Mouse (Mus musculus) spleen, adult 12 weeks (tissue): Measurements from ENCODE around the gene Bcl7a.
A peak's percentile ranks its signal among the peaks of the same experiment; 100 is the strongest.

Source experiments
- DNase-seq: peaks from one replicate; pipeline ENCODE4 v3.0.0; 2022; ENCODE audit warnings: low spot score

The Bcl7a gene

DNA sequence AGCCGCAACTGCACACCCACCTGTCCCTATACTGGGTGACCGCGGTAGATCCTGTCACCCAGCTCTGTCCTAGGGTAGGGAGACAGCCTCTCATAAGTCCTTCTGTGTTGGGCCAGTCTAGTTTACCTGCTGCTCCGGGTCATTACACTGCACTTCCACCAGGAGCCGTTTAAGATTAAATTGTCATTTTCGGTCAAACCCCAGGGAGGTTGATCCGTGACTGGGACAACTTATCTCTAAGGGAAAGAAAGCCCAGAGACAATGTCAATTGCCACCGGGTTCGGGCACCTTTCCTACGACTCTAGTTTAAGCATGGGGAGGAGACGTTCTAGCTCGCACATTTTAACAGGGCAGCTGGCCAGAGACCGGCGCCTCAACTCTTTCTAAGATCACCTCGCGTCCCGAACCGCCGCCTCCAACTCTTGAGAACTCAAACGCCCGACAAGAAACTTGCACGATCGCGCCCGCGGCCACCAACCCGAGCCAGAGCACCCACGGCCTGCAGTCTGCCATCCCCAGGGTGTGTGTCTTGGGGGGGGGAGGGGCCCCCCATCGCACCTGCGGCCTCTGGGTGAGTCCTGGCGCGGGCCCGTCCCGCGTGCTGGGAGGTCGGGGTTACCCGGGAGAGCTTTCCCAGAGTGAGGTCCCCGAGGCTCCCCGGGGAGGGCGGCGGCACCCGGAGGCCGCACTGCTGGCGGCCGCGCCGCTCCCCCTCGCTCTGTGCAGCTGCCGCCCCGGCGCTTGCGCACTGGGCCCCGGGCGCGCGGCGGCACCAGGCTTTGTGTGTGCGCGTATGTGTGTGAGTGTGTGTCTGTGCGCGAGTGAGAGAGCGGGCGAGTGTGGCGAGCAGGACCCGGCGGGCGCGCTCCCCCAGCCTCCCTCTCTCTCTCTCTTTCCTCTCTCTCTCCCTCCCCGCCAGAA, at the start of gene Bcl7a:
Gene Bcl7a (plus strand): TSS at position 128 of the 921 bp plus-strand sequence.
- DNase-seq = peak; percentile 75

DNA sequence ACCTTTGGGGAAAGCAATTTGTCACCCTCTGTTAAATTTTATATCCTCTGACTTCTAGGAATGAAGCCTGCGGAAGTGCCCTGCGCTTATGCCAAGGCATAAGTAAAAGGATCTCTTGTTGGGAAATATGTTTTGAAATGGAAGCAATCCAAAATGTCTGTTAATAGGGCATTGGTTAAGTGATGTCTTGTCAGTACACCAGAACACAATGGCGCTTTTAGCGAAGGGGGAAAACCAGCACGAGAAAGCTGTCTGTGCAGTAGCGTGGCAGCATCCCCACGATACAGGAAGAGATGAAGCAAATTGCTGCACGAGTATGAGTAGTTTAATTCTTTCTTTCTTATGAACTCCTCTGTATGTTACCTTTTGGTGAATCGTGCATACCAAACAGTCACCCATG, 49.0 kb upstream of the Bcl7a start:
- no peak for DNase-seq

DNA sequence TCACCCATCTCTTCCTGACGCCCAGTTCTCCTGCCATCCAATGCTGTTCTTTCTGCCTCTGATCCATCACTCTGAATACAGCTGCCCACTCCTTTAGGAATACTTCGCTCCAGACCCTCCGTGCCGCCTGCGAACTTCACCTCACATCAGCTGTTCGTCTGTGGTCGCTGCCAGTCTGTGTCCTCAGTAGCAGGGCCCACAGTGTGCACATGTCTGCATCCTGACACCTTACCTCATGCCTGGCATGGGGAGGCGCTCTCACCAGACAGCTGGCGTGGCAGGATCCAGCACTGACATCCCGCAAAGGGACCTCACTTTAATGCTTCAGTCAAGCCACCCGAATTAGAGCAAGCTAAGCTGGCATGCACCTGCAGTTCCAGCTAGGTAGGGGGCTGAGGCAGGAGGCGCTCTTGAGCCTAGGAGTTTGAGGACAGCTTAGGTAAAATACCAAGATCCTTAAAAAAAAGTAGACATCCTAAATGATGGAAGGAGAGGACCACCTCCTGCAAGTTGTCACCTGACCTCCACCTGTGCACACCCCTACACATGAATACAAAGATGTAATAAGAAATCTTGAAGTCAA, 47.3 kb upstream of the Bcl7a start:
- no peak for DNase-seq

DNA sequence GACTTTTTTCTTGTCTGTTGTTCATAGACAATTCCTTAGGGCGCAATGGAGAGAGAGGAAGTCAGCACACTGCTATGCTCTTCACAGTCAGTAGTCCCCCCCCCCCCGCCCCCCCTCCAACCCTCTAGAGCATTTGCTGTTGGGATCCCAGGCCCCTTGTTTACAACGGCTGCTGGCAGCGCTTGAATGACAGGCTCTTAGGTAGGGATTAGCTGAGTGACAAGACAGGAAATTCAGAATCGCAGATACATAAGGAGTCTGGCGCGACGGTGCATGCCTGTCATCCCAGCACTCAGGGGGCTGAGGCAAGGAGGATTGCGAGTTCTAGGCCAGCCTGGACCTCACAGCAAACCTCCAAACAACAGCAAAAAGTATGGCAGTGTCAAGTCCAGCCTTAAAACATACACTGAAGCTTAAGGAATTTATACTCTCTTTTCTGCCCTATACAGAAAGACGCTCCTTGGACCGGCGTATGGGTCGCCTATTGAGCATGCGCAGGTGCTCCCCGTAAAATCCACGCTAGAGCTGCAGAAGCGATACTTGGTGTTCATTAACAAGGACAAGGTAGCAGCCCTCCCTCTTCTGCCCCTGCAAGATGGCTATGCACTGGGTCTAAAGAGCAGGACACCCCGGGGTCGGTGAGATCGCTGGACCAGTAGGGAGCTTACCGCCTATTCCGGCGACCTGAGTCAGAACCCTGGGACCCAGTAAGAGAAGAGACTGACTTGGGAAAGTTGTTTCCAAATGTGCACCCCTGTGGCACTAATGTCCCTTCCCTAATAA, 46.5 kb upstream of the Bcl7a start:
- DNase-seq = no peak

DNA sequence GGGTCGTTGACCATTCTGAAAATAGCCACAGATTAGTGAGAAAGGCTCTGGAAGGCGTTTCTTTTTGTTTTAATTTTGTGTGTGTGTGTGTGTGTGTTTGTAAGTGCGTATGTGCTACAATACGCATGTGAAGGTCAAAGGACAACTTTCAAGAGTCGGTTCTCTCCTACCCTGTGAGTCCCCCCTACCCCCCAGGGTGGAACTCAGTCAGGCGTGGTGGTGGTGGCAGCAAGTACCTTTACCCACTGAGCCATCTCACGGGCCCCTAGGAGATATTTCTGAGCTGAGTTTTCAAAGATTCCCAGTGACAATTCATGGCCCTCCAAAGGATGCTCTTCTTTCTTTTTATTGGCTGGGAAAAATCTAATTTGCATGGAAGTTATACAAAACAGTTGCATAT, 45.8 kb upstream of the Bcl7a start:
- no peak for DNase-seq

DNA sequence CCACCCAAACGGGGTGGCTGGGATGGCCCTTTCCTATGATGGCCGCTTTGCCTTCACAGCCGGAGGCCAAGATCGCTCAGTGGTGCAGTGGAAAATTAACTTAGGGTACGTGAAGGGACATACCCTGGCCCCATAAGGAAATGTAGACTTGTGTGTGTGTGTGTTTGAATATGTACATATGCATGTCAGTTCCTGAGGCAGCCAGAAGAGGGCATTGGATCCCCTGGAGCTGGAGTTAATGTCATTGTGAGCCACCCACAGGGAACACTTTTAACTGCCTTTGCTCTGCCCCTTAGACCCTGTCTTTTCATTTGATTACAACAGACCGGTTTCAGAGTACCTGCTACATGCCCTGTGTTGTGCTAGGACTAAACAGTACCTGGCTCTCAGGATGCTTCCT, 45.1 kb upstream of the Bcl7a start:
- DNase-seq = no peak

DNA sequence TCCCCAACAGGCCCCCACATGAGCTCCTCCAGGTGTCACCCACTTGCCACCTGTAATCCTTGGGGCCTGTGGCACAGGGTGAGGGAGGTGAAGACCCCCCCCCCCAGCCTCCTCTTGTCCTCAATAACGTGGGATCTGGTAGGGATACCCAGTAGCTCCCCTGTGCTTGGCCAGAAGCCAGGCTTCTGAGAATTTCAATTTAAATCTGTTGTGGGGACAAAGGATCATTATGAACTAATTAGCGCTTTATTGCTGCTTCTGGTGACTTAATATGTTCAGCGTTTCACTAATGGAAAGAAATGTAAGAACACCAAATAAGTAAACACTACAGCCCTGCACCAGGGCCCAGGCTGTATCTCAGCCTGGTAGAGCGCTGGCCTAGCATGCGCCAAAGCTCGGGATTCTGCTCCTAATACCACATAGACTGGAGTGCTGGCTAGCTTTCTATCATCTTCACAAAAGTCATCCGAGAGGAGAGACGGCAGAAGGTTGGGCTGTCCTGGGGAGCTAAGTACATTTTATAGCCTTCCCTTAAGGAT, 43.1 kb upstream of the Bcl7a start:
- DNase-seq = no peak

DNA sequence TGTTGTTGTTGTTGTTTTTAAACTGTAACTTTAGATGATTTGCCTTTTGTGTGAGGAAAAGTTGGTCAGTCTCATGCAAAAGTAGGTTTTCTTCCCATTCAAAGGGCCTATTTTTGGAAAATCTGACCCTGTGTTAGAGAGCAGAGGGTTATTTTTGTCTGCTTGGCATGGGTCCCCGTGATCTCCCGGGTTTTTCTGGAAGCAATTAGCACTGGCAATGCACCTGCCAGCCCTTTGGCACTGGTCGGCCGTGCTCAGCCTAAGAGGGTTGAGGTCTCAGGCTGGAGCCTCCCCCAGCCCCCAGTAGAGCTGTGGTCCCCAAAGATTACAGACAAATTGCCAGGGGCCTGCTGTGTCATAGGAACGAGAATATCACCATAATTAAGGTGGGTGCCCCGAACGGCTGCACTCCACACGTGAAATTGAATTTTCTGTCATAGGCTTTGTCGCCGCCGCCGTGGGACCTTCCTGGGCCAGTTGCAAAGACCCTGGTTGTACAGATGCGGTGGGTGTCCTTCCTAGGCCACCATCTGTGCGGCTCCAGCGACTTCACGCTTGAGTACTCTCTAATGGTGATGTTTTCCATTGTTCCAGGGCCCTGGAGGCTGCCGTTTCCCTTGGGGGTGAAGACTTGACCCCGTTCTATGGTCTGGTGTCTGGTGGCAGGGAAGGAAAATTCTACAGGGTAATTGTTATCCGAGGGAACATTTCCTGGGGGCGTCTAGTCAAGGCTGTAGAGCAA, 41.7 kb upstream of the Bcl7a start:
- DNase-seq = no peak

DNA sequence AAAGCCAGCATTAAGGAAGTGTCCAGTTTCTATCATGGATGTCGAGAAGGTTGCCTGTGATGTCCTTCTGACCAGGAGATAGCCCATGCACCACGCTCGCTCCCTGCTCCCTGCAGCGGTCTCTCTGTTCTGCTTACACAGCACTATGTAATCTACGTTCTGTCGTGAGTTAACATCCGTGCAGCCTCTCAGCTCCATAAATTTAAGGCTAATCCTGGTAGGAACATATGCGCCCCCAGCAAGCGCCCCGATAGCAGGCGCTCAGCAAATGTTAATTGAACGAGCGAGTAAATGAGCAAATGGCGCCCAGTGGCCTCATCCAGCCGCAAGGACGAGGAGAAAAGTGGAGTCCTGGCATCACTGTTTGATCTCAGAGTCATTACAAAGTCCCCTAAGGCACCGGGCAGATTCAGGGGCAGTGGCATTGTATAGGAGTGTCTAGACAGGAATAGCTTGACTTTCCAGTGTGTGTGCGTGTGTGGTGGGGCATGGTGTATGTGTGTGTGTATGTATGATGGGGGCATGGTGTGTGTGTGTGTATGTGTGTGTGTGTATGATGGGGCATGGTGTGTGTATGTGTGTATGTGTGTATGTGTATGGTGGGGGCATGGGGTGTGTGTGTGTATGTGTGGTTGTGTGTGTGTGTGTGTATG, 35.9 kb upstream of the Bcl7a start:
- DNase-seq = no peak

DNA sequence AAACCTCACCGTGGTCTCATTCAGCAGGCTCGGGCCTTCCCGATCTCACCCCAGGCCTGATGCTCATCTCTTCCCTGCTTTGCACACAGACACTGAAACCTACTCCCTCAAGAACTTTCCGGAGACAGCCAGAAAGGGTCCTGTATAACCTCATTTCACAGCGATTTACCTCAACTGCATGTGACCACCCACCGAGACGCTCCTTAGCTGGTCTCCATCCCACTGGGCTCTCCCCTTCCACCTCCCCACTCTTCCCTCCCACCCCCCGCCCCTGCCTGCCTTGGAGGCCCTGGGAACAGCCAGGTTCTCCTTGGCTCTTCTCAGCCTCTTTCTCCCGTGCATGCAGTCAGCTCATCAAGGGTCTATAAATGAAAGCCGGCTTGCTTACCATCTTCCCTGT, 33.8 kb upstream of the Bcl7a start:
- DNase-seq = no peak

DNA sequence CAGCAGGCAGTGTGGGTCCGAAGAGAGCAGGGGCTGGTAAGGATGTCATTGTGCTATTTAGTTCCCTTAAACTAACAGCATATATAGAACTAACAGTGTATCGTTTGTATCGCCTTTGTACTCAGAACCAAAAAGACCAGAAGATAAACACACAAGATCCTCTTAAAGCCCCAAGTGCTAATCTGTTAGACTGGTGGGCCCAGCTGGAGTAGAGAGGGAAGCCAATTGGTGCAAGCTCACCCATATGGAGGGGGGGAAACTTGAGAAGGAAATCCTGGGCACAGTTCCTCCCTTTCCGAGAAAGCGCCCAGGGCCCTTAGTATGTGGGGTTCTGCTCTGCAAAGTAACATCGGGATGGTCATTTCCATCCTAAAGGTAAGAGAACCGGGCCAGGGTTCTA, 33.4 kb upstream of the Bcl7a start:
- DNase-seq = no peak

DNA sequence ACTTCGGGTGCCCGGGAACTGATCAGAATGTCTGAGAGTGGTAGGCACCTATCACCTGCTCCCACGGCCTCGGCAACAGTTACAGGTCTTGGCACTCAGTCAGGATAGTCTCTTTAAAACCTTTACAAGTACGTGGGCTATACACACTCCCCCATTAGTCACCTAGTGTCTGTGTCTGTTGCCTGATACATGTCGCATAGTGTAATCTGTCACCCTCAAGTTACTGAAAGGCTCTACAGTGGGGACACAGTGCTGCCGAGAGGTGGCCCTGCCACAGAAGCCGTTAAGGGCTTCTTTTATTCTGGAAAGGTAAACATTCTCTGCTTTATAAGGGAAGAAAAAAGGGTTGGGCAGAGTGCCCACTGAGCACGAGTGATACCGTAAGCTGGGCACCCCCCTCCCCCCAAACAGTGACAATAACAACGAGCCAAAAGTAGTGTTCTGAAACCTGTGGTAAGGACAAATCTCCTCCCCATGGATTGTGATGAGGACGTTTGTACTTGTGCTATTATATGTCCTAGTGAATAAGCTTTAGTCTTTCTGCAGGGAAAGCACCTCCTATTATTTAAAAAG, 30.5 kb upstream of the Bcl7a start:
- DNase-seq = no peak

DNA sequence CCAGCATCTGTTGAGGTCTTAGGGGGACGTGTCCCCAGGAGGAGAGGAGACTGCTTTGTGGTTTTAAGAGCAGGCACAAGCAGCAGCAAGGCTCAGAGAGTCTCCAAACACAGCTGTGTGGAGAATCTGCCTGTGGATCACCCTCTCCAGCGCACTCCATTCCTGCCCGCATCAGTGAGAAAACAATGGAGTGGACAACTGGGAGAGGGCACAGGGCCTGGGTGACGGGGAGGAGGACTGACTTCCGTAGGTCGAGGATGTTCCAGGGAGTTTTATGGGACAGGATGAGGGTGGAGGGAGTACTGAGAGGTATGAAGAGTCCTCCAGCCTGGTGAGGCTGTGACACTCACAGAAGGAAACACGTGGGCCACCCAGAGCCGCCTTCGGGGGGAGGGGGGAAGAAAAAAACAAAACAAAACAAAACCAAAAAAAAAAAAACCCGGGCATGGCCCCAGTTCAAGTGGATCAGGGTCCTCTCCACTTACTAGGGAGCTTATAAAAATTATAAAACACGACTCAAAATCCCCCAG, 29.7 kb upstream of the Bcl7a start:
- DNase-seq = no peak

DNA sequence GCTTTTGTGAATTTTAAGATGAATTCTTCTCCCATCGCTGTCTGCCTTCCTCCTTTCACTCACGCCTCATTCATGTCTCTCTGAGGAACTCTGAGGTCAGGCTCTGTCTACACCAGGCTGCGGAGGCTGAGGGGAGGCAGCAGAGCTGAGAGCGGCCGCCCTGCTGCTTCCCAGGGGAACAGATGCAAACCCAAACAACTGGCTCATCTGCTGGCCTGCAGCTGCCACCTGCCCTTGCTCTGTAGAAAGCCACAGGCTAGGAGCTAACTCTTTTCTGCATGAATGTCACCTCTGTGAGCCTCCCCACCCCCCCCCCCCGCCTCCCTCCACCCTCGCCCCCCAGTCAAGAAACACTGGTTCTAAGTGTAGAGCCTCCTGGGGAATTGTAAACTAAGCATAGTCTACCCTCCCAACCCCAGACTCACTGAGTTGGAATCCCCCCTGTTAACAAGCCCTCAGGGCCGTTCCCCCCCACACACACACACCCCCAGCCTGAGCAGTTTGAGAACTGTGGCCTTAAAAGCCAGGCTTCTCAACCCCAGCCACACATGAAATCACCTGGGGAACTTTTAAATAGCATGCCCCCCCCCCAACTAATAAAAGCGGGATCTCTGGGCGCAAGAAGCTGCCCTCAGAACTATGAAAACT, 28.3 kb upstream of the Bcl7a start:
- DNase-seq = peak; percentile 8

DNA sequence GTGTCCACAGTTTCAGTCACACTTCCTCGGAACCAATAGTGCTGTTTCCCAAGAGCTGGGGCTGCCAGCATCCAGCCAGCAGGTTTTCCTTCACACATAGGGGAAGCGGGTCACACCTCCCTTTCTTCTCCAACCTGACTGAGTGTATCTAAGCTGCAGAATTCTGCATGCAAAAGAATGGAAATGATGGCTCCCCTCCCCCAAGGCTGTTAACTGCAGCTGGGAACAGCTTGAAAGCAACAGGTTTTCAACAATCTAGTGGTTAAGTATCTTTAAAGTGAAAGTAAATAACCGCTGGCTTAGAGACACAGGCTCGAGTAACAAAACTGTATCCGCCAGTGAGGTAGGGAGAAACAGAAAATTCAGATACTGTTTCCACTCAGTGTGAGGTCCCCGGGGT, 25.6 kb upstream of the Bcl7a start:
- no peak for DNase-seq

DNA sequence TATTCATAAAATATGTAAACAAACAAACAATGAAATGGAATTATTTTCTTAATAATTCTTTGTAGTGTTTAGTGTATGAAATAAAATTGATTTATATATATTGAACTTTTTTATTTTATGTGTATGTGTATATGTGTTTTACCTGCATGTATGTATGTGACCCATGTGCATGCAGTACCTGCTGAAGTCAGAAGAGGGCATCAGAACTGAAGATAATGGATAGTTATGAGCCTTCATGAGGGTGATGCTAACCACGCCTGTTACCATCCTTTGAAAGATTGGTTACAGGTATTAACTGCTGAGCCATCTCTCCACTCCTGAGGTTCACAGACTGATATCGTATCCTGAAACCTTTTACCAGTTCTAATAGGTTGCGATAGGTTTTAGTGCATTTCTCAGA, 23.5 kb upstream of the Bcl7a start:
- DNase-seq = no peak

DNA sequence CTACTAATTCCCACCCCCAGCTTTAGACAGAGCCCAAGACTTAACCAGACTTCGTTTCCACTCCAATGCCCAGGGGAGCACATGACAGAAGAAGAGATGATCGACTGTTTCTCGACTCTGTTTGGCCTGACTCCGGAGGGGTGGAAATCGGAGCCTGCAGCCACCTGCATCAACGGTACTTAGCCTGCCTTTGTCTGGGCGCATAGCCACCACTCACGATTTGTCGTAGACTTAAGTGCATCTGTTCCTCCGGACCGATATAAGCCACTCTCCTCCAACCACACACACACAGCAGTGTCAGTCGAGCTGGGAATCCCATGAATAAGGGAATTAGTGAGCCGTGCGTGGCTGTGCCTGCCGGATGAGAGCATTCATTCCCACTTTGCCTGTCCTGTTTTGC, 19.4 kb upstream of the Bcl7a start:
- no peak for DNase-seq

DNA sequence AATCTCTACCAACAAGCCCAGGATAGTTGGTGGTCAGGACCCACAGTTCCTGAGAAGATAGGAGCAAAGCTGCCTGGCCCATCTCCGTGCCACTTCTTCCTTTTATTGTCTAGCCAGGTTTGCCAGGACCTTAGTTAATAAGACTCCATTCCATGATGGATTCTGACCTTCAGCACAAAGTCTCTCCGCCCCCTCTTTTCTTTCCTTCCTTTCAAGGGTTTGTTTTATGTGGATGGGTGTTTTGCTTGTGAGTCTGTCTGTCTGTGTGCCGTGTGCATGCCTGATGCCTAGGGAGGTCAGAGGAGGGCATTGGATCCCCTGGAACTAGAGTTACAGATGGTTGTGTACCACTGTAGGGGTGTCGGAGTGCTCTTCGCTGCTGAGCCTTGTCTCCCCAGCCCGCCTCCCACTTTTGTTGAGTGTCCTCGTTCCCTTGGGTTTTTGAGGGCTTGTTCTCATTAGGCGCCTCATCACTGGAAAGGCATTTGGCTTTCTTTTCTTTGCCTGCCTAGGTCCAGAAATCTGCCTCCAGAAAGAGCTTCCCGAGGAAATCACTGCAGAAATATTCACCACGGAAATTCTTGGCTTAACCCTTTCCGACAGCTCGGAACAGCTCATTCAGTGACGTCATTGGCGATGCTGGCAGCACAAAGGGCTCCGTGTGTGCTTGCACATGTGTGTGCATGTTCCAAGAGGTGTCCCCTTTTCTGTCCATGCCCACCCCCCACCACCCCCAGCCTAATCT, 17.5 kb upstream of the Bcl7a start:
- DNase-seq = no peak

DNA sequence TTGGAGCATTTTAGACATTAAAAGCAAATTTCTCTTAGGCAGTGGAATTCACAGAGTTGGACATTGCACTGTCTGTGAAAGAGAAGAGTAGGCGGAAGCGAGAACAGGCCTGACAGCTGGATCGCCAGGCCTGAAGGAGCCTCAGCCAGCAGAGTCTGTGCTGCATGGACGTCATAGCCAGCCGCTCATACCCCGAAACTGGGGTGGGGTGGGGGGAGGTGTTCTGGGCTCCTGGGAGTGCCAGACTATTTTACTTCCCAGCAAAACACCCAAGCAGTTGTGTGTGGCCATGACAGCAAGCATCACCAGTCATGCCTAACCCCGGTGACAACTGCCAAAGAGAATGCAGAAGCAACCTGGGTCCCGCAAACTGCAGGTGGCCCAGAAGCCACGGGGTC, 16.9 kb upstream of the Bcl7a start:
- peak; percentile 27 for DNase-seq

DNA sequence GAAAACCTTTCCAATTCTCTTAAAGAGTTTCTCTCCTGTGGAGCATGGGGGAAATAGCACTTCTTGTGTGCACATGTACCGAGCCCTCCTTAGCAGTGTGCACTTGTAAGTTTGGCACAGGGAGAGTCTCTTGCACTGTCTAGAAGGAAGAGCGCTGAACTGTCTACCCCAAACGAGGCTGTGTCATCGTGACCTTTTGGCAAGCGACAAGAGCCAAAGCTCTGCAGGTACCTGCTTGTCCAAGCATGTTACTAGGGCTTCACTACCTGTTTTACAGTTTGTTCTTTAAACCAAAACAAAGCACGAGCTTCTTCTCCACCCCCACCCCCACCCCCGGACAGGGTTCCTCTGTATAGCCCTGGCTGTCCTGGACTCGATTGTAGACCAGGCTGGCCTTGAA, 15.9 kb upstream of the Bcl7a start:
- no peak for DNase-seq
